Mouse (Mus musculus) heart, embryonic 15.5 days (tissue): ENCODE results near the gene Rps10. TPM values are rescaled to one million over a fixed set of nuclear protein-coding genes. Genes with fewer than 3 reads are reported as not detected.
A peak's percentile ranks its signal among the peaks of the same experiment; 100 is the strongest.

Source experiments
- ATAC-seq: fragments of 200-750 bp; cut with Nextera tagmentation; replicated peaks from 2 replicates; pipeline ENCODE4 v1.8.0; 2017; ENCODE audit warnings: low read depth, moderate TSS enrichment; ENCODE audit not compliant: insufficient number of reproducible peaks, insufficient read depth, low FRiP score
- H3K27ac ChIP-seq: fragments of 300-500 bp; sonication (generic); 2 replicates; pipeline ENCODE4 v1.5.1; 2015; ENCODE audit warnings: mild to moderate bottlenecking, inconsistent platforms
- H3K27me3 ChIP-seq: fragments of 300-500 bp; sonication (generic); 2 replicates; pipeline ENCODE4 v1.6.1; 2015; ENCODE audit warnings: inconsistent platforms
- H3K36me3 ChIP-seq: fragments of 300-500 bp; sonication (generic); 2 replicates; pipeline ENCODE4 v1.6.1; 2015; ENCODE audit warnings: mild to moderate bottlenecking, inconsistent platforms
- H3K4me1 ChIP-seq: fragments of 300-500 bp; sonication (generic); replicated peaks from 2 replicates; pipeline ENCODE4 v1.6.1; 2015; ENCODE audit warnings: inconsistent platforms
- H3K4me2 ChIP-seq: fragments of 300-500 bp; sonication (generic); 2 replicates; pipeline ENCODE4 v1.6.1; 2015; ENCODE audit warnings: inconsistent platforms, mild to moderate bottlenecking, moderate library complexity
- H3K4me3 ChIP-seq: fragments of 300-500 bp; sonication (generic); 2 replicates; pipeline ENCODE4 v1.5.1; 2015; ENCODE audit warnings: mild to moderate bottlenecking, inconsistent platforms
- H3K9ac ChIP-seq: fragments of 300-500 bp; sonication (generic); 2 replicates; pipeline ENCODE4 v1.6.1; 2015; ENCODE audit warnings: mild to moderate bottlenecking, inconsistent platforms
- H3K9me3 ChIP-seq: fragments of 300-500 bp; sonication (generic); replicated peaks from 2 replicates; pipeline ENCODE4 v1.6.1; 2016; ENCODE audit warnings: inconsistent platforms
- WGBS: fragments of 180-500 bp; shearing (Covaris S2); methylation state at CpG from one replicate; pipeline ENCODE4 v1.1.7; 2015; ENCODE audit warnings: mixed read lengths; 5-methylcytosine and 5-hydroxymethylcytosine counted together
- polyA plus RNA-seq: library from polyadenylated mRNA; unstranded; fragments of >200 nt; fragmentation: Nextera tagmentation; extraction: Ambion mirVana; gene quantifications from 2 replicates; pipeline ENCODE4 v1.2.1, GENCODE M21; 2015

Rps10 gene
- polyA plus RNA-seq, 1 experiment from 2014 or later, result 536 TPM

GRCm38 (mm10) chr17:27656414-27656813 is 19.9 kb upstream of the Rps10 start:
- 11% methylated on average over 5 of the region's 5 CpGs for WGBS
- peaks cover 42% of the 10 kb centered on the region for H3K27me3 ChIP-seq
- H3K9ac ChIP-seq, result no peak overlapping the region
- ATAC-seq, result no peak
- H3K4me3 ChIP-seq, result no peak overlapping the region
- H3K4me2 ChIP-seq, result peak overlapping the region; percentile 92
- H3K9me3 ChIP-seq, result no peaks in the 10 kb centered on the region
- peaks cover 16% of the 10 kb centered on the region for H3K4me1 ChIP-seq
- no peak overlapping the region for H3K27ac ChIP-seq
- H3K36me3 ChIP-seq, result no peaks in the 10 kb centered on the region

- H3K4me2 ChIP-seq, result peak overlapping the region; percentile 92
Measured at GRCm38 (mm10) chr17:27656011-27656399, 19.5 kb upstream of the Rps10 start.

GRCm38 (mm10) chr17:27655089-27656010 is 18.9 kb upstream of the Rps10 start, which contains the start of gene Pacsin1:
Pacsin1 (plus strand) TSS chr17:27655509.
- WGBS, result 3% methylated on average over 62 of the region's 65 CpGs
- peak within 1 kb of the TSS; percentile 92 for H3K4me2 ChIP-seq
- H3K4me1 ChIP-seq, result peaks cover 16% of the 10 kb centered on the region
- no peak within 1 kb of the TSS for H3K27ac ChIP-seq
- peak within 1 kb of the TSS; percentile 53 for H3K4me3 ChIP-seq
- ATAC-seq, result 0 out of 2 replicates have a peak, but pooled peaks have one; percentile 25
- H3K9me3 ChIP-seq, result no peaks in the 10 kb centered on the region
- no peaks in the 10 kb centered on the region for H3K36me3 ChIP-seq
- peaks cover 42% of the 10 kb centered on the region for H3K27me3 ChIP-seq
- peak within 1 kb of the TSS; percentile 47 for H3K9ac ChIP-seq

More at GRCm38 (mm10) chr17:27656011-27656399, 19.5 kb upstream of the Rps10 start:
- peaks cover 42% of the 10 kb centered on the region for H3K27me3 ChIP-seq
- H3K4me1 ChIP-seq, result peaks cover 16% of the 10 kb centered on the region
- H3K27ac ChIP-seq, result no peak overlapping the region
- H3K36me3 ChIP-seq, result no peaks in the 10 kb centered on the region
- H3K9ac ChIP-seq, result no peak overlapping the region
- H3K9me3 ChIP-seq, result no peaks in the 10 kb centered on the region
- H3K4me3 ChIP-seq, result peak overlapping the region; percentile 53
- WGBS, result 3% methylated on average over 14 of the region's 14 CpGs
- ATAC-seq, result no peak

GRCm38 (mm10) chr17:27653253-27653959 is 16.9 kb upstream of the Rps10 start:
- Histone ChIP-seq H3K36me3 (no peaks in the 10 kb centered on the region), H3K9me3 (no peaks in the 10 kb centered on the region), H3K4me3 (no peak overlapping the region), H3K27me3 (peaks cover 42% of the 10 kb centered on the region), H3K9ac (no peak overlapping the region), H3K27ac (no peak overlapping the region), H3K4me1 (peaks cover 16% of the 10 kb centered on the region), H3K4me2 (no peak overlapping the region)
- 51% methylated on average over 10 of the region's 10 CpGs for WGBS
- no peak for ATAC-seq

GRCm38 (mm10) chr17:27652046-27652790 is 15.7 kb upstream of the Rps10 start:
- no peak overlapping the region for H3K9ac ChIP-seq
- 77% methylated on average over 23 of the region's 23 CpGs for WGBS
- peaks cover 38% of the 10 kb centered on the region for H3K27me3 ChIP-seq
- peaks cover 16% of the 10 kb centered on the region for H3K4me1 ChIP-seq
- H3K4me3 ChIP-seq, result no peak overlapping the region
- no peak for ATAC-seq
- no peak overlapping the region for H3K27ac ChIP-seq
- H3K4me2 ChIP-seq, result no peak overlapping the region
- no peaks in the 10 kb centered on the region for H3K9me3 ChIP-seq
- no peaks in the 10 kb centered on the region for H3K36me3 ChIP-seq

- H3K27me3 ChIP-seq, result peaks cover 22% of the 10 kb centered on the region
- H3K9me3 ChIP-seq, result no peaks in the 10 kb centered on the region
- no peak overlapping the region for H3K4me3 ChIP-seq
- H3K9ac ChIP-seq, result no peak overlapping the region
- ATAC-seq, result no peak
- WGBS, result 77% methylated on average over 13 of the region's 13 CpGs
- H3K4me2 ChIP-seq, result no peak overlapping the region
- peaks cover 5% of the 10 kb centered on the region for H3K4me1 ChIP-seq
- H3K36me3 ChIP-seq, result no peaks in the 10 kb centered on the region
- H3K27ac ChIP-seq, result no peak overlapping the region
Measured at GRCm38 (mm10) chr17:27650586-27650985, 14.1 kb upstream of the Rps10 start.

- peaks cover 18% of the 10 kb centered on the region for H3K27me3 ChIP-seq
- H3K9ac ChIP-seq, result no peak overlapping the region
- whole genome bisulfite sequencing, result 10% methylated on average over 12 of the region's 12 CpGs
- H3K4me1 ChIP-seq, result peaks cover 1% of the 10 kb centered on the region
- no peak for ATAC-seq
- no peak overlapping the region for H3K4me3 ChIP-seq
- no peaks in the 10 kb centered on the region for H3K36me3 ChIP-seq
- H3K27ac ChIP-seq, result no peak overlapping the region
- no peak overlapping the region for H3K4me2 ChIP-seq
- no peaks in the 10 kb centered on the region for H3K9me3 ChIP-seq
Measured at GRCm38 (mm10) chr17:27650160-27650559, 13.7 kb upstream of the Rps10 start.

- H3K4me3 ChIP-seq, result no peak overlapping the region
- H3K9ac ChIP-seq, result no peak overlapping the region
- 34% methylated on average over 7 of the region's 7 CpGs for WGBS
- H3K27ac ChIP-seq, result no peak overlapping the region
- H3K9me3 ChIP-seq, result no peaks in the 10 kb centered on the region
- ATAC-seq, result no peak
- no peak overlapping the region for H3K4me2 ChIP-seq
- no peaks in the 10 kb centered on the region; the same call in 1 of the 2 replicates for H3K27me3 ChIP-seq
- H3K36me3 ChIP-seq, result no peaks in the 10 kb centered on the region
- peaks cover 10% of the 10 kb centered on the region for H3K4me1 ChIP-seq
Measured at GRCm38 (mm10) chr17:27645807-27646206, 9.3 kb upstream of the Rps10 start.

- no peak for ATAC-seq
- 47% methylated on average over 2 of the region's 2 CpGs for WGBS
- Histone ChIP-seq H3K4me3 (no peak overlapping the region), H3K9me3 (no peaks in the 10 kb centered on the region), H3K36me3 (no peaks in the 10 kb centered on the region), H3K9ac (no peak overlapping the region), H3K27me3 (no peaks in the 10 kb centered on the region), H3K27ac (no peak overlapping the region), H3K4me1 (peaks cover 10% of the 10 kb centered on the region), H3K4me2 (no peak overlapping the region)
Measured at GRCm38 (mm10) chr17:27644572-27644971, 8.1 kb upstream of the Rps10 start.

- H3K4me3 ChIP-seq, result no peak overlapping the region
- WGBS, result 78% methylated on average over 9 of the region's 9 CpGs
- no peaks in the 10 kb centered on the region for H3K9me3 ChIP-seq
- ATAC-seq, result no peak
- H3K9ac ChIP-seq, result no peak overlapping the region
- H3K36me3 ChIP-seq, result no peaks in the 10 kb centered on the region
- H3K27ac ChIP-seq, result no peak overlapping the region
- peaks cover 14% of the 10 kb centered on the region for H3K4me1 ChIP-seq
- H3K27me3 ChIP-seq, result no peaks in the 10 kb centered on the region
- no peak overlapping the region for H3K4me2 ChIP-seq
Measured at GRCm38 (mm10) chr17:27643756-27644155, 7.3 kb upstream of the Rps10 start.

- Histone ChIP-seq H3K9ac (no peak overlapping the region), H3K4me1 (peaks cover 14% of the 10 kb centered on the region), H3K4me2 (no peak overlapping the region), H3K36me3 (no peaks in the 10 kb centered on the region), H3K27ac (no peak overlapping the region), H3K9me3 (no peaks in the 10 kb centered on the region), H3K27me3 (no peaks in the 10 kb centered on the region), H3K4me3 (no peak overlapping the region)
- no peak for ATAC-seq
- WGBS, result 35% methylated on average over 5 of the region's 6 CpGs
Measured at GRCm38 (mm10) chr17:27643101-27643500, 6.6 kb upstream of the Rps10 start.
